Mouse (Mus musculus) gastrocnemius, postnatal 4 days (tissue): ENCODE data around the gene Snapc5. TPM values are rescaled to one million over a fixed set of nuclear protein-coding genes. Genes with fewer than 3 reads are reported as not detected.
"Not testable (repeated sequence)": the region's sequence is repeated elsewhere in the genome, so short reads cannot be mapped to it uniquely, and the experiment has no call there.

ENCODE experiments used
- DNase-seq, 2 experiments: peaks; one replicate each; pipeline ENCODE4 v3.0.0; 2021 to 2022; ENCODE audit warnings: low spot score in 2 of 2, mixed read lengths in 2 of 2
- total RNA-seq, 2 experiments: library from RNA; stranded (reverse); gene quantifications; 2 replicates each; pipeline ENCODE4 v1.2.3; 2021

The Snapc5 gene
- total RNA-seq, 2 experiments from 2014 or later: 16.7 to 20.7 TPM

GRCm38 (mm10) chr9:64198763-64199418 is 19.8 kb downstream of the Snapc5 start:
- DNase-seq: not testable (repeated sequence)

- DNase-seq: no peak
Measured at GRCm38 (mm10) chr9:64199897-64200296, 20.8 kb downstream of the Snapc5 start.

DNA sequence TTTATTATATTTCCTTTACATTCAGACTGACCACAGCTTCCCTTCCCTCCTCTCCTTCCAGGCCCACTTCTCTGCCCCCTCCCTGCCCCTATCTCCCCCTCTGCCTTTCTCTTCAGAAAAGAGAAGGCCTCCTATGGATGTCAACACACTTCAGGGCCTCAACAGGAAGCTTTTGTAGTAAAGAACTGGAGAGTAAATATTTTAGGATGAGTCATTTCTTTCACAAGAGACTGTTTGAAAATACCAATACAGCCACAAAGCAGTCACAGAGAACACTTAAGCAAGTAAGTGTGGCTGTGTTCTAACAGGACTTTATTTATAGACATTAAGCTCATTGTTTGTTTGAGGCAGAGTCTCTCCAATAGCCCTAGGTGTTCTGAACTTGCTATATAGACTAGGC is 23.3 kb downstream of the Snapc5 start:
- no peak for DNase-seq

- no peak for DNase-seq
Measured at GRCm38 (mm10) chr9:64202866-64203265, 23.8 kb downstream of the Snapc5 start.

DNA sequence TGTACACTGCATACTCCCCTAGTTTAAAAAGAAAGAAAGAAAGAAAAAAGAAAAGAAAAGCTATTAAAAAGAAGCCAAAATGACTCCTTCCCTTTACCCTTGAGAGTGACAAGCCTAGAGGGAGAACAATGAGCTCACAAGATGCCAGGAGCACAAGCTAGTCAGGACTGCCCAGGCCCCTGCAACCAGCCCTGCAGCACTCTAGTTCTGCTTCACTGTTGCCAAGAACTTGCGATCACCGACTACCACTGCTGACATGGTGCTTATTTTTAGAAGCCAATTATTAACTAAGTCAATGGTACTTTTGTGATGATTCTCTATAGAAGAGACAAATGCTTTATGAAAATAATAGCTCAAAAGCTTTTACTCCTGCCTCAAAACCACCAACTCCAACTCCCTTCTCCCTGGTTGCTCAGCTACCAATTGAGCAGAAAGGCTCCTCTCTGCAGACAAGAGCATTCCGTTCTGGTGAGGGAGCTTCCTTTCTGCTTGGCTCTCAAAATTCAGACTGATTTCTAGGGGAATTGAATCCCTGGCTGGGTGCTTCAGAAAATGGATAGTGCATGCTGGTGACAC is 28.5 kb downstream of the Snapc5 start:
- DNase-seq: no peak

- no peak for DNase-seq
Measured at GRCm38 (mm10) chr9:64214452-64214851, 35.4 kb downstream of the Snapc5 start.

- no peak for DNase-seq
Measured at GRCm38 (mm10) chr9:64216090-64216489, 37.0 kb downstream of the Snapc5 start.

- no peak for DNase-seq
Measured at GRCm38 (mm10) chr9:64216641-64217040, 37.6 kb downstream of the Snapc5 start.

- DNase-seq: no peak
Measured at GRCm38 (mm10) chr9:64217887-64218286, 38.8 kb downstream of the Snapc5 start.

GRCm38 (mm10) chr9:64219305-64219704 is 40.2 kb downstream of the Snapc5 start:
- no peak for DNase-seq

DNA sequence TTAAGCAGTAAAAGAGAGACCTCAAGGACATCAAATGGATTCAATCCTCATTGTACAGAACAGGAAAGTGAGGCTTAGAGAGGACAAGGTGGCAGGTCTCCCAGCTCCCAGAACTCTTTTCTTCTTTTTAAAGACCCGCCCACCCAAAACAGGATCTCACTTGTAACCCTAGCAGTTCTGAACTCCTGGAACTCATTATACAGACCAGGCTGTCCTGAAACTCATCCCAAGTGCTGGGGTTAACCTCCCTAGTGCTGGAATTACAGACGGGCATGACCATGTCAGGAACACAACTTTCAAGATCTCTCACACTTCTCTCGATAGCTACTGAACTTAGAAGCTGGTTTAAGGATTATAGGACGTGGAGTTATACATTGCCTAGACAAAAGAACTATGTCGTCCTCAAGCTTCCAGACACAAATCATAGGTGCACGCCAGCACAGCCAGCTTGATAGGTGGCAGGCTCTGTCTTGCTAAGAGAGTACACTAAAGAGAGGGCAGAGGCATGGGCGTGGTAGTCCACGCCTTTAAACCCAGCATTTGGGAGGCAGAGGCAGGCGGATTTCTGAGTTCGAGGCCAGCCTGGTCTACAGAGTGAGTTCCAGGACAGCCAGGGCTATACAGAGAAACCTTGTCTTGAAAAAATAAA is 40.8 kb downstream of the Snapc5 start:
- no peak for DNase-seq

DNA sequence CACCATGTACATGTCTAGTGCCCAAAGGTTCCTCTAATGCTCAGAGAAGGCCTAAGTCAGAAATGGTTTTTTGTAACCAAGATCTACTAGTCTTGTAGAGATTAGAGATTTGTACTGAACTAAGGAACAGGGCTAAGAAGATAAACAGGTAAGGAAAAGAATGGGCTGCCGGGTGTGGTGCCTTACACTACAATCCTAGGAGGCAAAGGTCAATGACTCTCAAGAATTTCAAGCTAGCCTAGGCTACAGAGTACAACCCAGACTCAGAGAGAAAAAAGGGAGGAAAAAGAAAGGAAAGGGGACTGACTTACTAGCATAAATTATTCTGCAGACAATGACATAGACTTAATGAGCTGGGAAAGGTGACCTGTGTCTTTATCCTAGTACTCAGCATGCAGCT is 41.5 kb downstream of the Snapc5 start:
- DNase-seq: no peak

DNA sequence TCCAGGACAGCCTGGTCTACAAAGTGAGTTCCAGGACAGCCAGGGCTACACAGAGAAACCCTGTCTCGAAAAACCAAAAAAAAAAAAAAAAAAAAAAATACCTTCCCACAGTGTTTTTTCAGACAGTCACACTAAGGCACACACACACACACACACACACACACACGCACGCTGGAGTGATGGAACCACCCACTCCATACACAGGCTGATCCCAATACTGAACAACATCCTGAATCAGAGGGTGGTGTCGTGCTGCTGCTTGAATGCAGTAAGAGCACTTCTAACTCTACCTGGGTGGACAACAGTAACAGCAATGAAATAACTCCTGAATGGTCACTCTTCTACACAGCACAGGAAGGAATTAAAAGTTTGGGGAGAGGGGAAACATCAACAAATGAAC is 42.4 kb downstream of the Snapc5 start:
- DNase-seq: no peak

DNA sequence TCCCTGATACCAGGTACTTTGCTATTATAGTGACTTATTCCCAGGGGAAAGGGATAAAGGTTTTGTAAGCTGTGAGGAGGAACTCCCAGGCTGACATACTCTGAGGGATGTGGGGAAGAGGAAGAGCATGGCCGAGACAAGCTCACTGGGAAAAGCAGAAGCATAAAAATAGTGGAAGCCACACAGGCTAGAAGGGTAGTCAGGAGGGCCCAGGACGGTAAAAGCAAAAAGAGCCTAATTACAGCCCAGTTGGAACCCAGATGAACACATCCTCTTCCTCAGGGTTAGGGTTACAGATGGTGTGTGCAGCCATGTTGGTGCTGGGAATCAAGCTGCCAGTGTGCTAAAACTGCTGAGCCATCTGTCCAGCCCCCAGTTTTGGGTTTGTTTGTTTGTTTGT is 43.0 kb downstream of the Snapc5 start:
- DNase-seq: no peak

DNA sequence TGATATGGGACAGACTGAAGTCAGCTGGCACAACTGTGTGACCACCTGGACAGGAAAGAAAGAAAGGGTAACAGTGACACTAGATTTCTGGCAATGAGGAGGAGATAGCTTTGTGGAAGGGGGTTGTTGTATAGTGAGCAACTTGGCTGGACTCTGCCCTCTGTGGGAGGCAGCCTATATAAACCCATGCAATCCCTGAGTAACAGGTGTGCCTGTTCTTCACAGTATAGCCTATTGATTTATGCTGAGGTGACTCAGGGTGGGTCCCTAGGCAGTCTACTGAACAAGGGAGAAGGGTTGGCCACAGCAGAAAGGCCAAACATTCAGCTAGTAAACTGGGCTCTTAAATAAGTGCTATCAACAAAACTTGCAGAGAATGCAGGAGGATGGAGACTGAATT is 46.7 kb downstream of the Snapc5 start:
- DNase-seq: no peak

DNA sequence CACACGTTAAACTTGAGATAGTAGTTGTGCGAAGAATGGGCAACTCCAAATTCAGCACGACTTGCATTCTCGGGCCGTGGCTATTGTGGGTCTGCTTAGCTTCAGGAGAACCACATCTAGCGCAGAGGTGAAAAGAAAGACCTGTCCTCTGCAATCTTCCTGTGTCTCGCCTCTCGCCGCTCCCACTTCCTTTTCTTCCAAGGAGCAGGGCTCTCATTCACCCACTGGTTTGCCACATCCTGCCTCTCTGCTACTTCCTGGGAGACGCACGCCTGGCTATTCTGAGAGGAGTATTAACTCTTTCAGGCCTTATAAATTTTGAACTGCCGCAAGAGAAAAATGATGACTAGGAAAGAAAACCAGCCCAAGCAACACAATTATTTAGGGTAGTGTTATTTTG is 48.7 kb downstream of the Snapc5 start:
- DNase-seq: no peak

DNA sequence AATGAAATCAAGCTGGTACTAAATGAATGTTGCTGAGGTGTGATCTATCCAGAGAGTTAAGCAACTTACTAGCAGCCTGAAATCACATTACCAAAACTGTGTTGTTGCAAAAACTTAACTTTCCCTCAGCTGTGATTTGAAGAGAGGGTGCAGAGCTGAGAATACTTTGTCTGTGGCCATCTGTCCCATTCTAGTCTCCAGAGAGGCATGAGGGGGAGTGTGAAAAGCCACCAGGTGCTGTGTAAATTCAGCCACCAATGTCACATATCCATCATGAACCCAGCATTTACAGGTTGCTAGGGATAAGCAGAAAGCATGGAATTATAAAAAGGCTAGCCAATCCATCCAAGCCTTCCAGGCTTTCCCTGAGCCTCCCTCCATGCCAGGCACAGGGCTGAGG is 49.9 kb downstream of the Snapc5 start:
- DNase-seq: no peak

- no peak for DNase-seq
Measured at GRCm38 (mm10) chr9:64231171-64231570, 52.1 kb downstream of the Snapc5 start.

DNA sequence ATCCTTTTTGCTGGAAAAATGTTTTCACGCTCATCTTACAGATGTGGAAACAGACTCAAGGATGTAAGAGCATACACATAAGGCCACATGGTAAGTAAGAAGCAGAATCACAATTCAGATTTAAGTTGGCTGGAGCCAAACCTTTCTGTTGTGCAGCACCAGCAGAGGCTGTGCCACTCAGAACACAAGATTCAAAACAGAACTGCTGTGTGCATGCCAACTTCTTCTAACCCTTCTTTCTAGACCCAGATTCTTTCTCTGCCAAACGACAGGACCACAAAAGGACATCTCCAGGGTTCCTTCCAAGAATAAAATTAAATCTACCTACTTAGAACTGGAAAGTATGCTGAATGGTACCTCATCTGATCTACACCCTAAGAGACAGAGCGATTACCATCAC is 52.6 kb downstream of the Snapc5 start:
- DNase-seq: no peak

DNA sequence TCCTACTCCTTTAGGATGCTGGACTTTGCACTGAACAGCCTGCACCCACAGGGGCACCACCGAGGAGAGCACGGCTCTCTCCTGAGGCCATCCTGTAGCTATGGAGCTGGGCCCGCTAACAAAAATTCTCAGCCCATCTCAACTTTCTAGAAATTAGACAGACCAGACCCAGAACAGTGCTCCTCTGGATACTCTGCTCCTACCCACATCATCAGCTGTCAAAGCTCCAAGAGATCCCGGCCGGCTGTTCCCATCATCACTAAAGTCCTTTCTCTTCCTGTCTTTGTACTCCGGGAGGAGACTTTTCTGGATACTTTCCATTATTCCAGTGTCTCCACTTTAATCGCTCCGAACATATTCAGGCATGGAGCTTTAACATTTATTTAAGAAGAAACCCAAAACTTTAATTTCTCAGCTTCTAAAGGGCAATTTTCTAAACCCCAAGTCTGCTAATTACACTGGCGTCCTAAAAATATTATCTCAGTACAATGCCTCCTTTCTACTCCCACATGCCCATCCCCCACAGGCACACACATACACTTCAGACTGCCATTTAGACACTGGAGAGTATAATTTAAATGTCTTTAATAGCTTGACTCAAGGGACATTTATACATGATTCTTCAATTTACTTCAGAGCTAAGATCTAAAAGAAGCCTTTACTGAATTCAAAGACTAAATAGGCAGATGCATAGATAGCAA is 53.3 kb downstream of the Snapc5 start:
- peak in 1 of 2 experiments; percentile 53 for DNase-seq
